Mouse (Mus musculus) embryonic fibroblast, embryonic 13.5 days (primary cell): Measurements from ENCODE around the gene Phldb2.

Experiments used
- CTCF ChIP-seq: IDR thresholded peaks from 2 replicates; pipeline ENCODE4 v1.5.1; 2011; ENCODE audit warnings: mild to moderate bottlenecking, control low read depth, low read length, moderate library complexity, borderline replicate concordance; ENCODE audit not compliant: insufficient read depth
- POLR2A ChIP-seq: IDR thresholded peaks from 2 replicates; pipeline ENCODE4 v1.6.1; 2011; ENCODE audit warnings: low read depth, mild to moderate bottlenecking, control low read depth, low read length, moderate library complexity

GRCm38 (mm10) chr16:46001550-46002166, 48.3 kb upstream of the Phldb2 start:
- TF ChIP-seq CTCF (no peak), POLR2A (no peak)
